Mouse (Mus musculus): ENCODE results near the gene Card9.

DNA sequence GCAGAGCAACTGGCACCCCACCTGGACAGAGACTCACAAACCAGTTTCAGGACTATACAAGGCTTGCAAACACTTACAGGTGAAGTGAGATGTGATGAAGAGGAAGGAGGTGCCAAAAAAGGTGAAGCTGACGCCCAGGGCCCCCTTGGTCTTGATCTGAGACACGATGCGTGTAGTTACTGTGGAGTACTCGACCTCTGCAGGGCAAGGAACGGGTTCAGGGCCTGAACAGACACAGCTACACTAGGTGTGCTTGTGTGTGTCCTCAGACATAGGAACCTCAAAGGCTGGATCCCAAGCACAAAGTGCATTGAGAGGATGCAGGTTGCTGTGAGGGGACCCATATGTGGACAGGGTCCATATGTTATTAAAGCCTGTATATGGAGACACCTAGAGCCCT is 39.6 kb upstream of the Card9 start:
- TF ChIP-seq CTCF (IDR thresholded peaks at IDR 0.05; ENCODE audit: low read depth, low read length) (no peak), POLR2A (IDR thresholded peaks at IDR 0.05; ENCODE audit: insufficient read depth, low read length) (no peak)
